Mouse (Mus musculus) small intestine, adult 2 months (tissue): ENCODE results near the gene Slc34a1. TPM values are rescaled to one million over a fixed set of nuclear protein-coding genes. Genes with fewer than 3 reads are reported as not detected.

Experiments
- H3K27ac ChIP-seq: fragments of 200-500 bp; 2 replicates; pipeline ENCODE4 v1.5.1; 2012; ENCODE audit warnings: low read depth, low read length, control low read depth, inconsistent platforms; ENCODE audit not compliant: insufficient read depth
- H3K27me3 ChIP-seq: fragments of 200-500 bp; 2 replicates; pipeline ENCODE4 v1.6.1; 2012; ENCODE audit warnings: mild to moderate bottlenecking, moderate library complexity, low read length, inconsistent platforms; ENCODE audit not compliant: control insufficient read depth, insufficient read depth
- H3K36me3 ChIP-seq: fragments of 200-500 bp; 2 replicates; pipeline ENCODE4 v1.6.1; 2012; ENCODE audit warnings: mild to moderate bottlenecking, low read length, control low read depth, inconsistent platforms; ENCODE audit not compliant: control insufficient read depth, insufficient read depth
- H3K4me1 ChIP-seq: fragments of 200-500 bp; 2 replicates; pipeline ENCODE4 v1.6.1; 2012; ENCODE audit warnings: low read length, inconsistent platforms, mixed read lengths; ENCODE audit not compliant: control insufficient read depth, insufficient read depth, insufficient read length
- H3K4me3 ChIP-seq: fragments of 200-500 bp; 2 replicates; pipeline ENCODE4 v1.5.1; 2012; ENCODE audit warnings: low read depth, mild to moderate bottlenecking, control low read depth, inconsistent platforms, low read length, moderate library complexity
- CTCF ChIP-seq: fragments of 200-500 bp; IDR thresholded peaks from 2 replicates; pipeline ENCODE4 v1.5.1; 2012; ENCODE audit warnings: low read depth, mild to moderate bottlenecking, control low read depth, inconsistent platforms, low read length, moderate library complexity, mixed read lengths; ENCODE audit not compliant: insufficient replicate concordance, insufficient read length; ENCODE audit errors: extremely low read depth
- POLR2A ChIP-seq: fragments of 200-500 bp; IDR thresholded peaks from 2 replicates; pipeline ENCODE4 v1.6.1; 2012; ENCODE audit warnings: low read depth, mild to moderate bottlenecking, control low read depth, inconsistent platforms, low read length, moderate library complexity
- WGBS: fragments of 180-500 bp; shearing (Covaris S2); methylation state at CpG from one replicate; pipeline ENCODE4 v1.1.7; 2018; 5-methylcytosine and 5-hydroxymethylcytosine counted together
- polyA plus RNA-seq: library from polyadenylated mRNA; depleted of rRNA; stranded (reverse); fragments of >200 nt; gene quantifications from 2 replicates; pipeline ENCODE4 v1.2.3, GENCODE M21; 2012

Slc34a1 gene
- polyA plus RNA-seq, 1 experiment = 0.60 TPM

GRCm38 (mm10) chr13:55449679-55450441, 51.9 kb downstream of the Slc34a1 start:
- TF ChIP-seq CTCF (no peak), POLR2A (no peak)
- 52% methylated on average over 17 of the region's 17 CpGs for WGBS
- H3K27me3 ChIP-seq = no peaks in the 10 kb centered on the region
- peaks cover 58% of the 10 kb centered on the region for H3K4me1 ChIP-seq
- H3K36me3 ChIP-seq = peaks cover 45% of the 10 kb centered on the region
- H3K4me3 ChIP-seq = 0 out of 2 replicates have a peak overlapping the region, but pooled peaks have one; percentile 5
- peak overlapping the region; percentile 76 for H3K27ac ChIP-seq

GRCm38 (mm10) chr13:55450511-55450980, 52.6 kb downstream of the Slc34a1 start:
- WGBS = 74% methylated on average over 11 of the region's 11 CpGs
- Histone ChIP-seq H3K36me3 (peaks cover 50% of the 10 kb centered on the region), H3K27me3 (no peaks in the 10 kb centered on the region), H3K4me1 (peaks cover 58% of the 10 kb centered on the region), H3K27ac (no peak overlapping the region), H3K4me3 (no peak overlapping the region)
- TF ChIP-seq POLR2A (no peak), CTCF (no peak)

GRCm38 (mm10) chr13:55451296-55451695, 53.3 kb downstream of the Slc34a1 start:
- no peak overlapping the region for H3K4me3 ChIP-seq
- H3K27ac ChIP-seq = peak overlapping the region; percentile 30; the same call in 1 of the 2 replicates
- 77% methylated on average over 10 of the region's 10 CpGs for WGBS
- TF ChIP-seq CTCF = no peak
- TF ChIP-seq POLR2A = no peak
- H3K36me3 ChIP-seq = peaks cover 54% of the 10 kb centered on the region
- peaks cover 53% of the 10 kb centered on the region for H3K4me1 ChIP-seq
- H3K27me3 ChIP-seq = no peaks in the 10 kb centered on the region

GRCm38 (mm10) chr13:55451785-55452549, 54.0 kb downstream of the Slc34a1 start:
- WGBS = 47% methylated on average over 16 of the region's 16 CpGs
- H3K27me3 ChIP-seq = no peaks in the 10 kb centered on the region
- no peak for TF ChIP-seq POLR2A
- no peak for TF ChIP-seq CTCF
- peak overlapping the region; percentile 48 for H3K27ac ChIP-seq
- peaks cover 57% of the 10 kb centered on the region for H3K36me3 ChIP-seq
- peak overlapping the region; percentile 4; the same call in 1 of the 2 replicates for H3K4me3 ChIP-seq
- peaks cover 46% of the 10 kb centered on the region for H3K4me1 ChIP-seq

- Histone ChIP-seq H3K4me1 (peaks cover 12% of the 10 kb centered on the region), H3K36me3 (peaks cover 29% of the 10 kb centered on the region), H3K4me3 (no peak overlapping the region), H3K27me3 (0 out of 2 replicates have a peak, but pooled peaks cover 5% of the 10 kb centered on the region), H3K27ac (no peak overlapping the region)
- TF ChIP-seq CTCF (no peak), POLR2A (no peak)
- WGBS = 66% methylated on average over 2 of the region's 2 CpGs
Observed at GRCm38 (mm10) chr13:55462965-55463364, 65.0 kb downstream of the Slc34a1 start.

GRCm38 (mm10) chr13:55463399-55464026, 65.5 kb downstream of the Slc34a1 start:
- Histone ChIP-seq H3K27ac (no peak overlapping the region), H3K36me3 (peaks cover 25% of the 10 kb centered on the region), H3K27me3 (0 out of 2 replicates have a peak, but pooled peaks cover 5% of the 10 kb centered on the region), H3K4me3 (peak overlapping the region; percentile 64), H3K4me1 (peaks cover 12% of the 10 kb centered on the region)
- WGBS = 20% methylated on average over 14 of the region's 14 CpGs
- TF ChIP-seq CTCF (no peak), POLR2A (no peak)
